Mouse (Mus musculus) T-helper 2 cell (primary cell): ENCODE measurements around the gene Dmc1.

Source experiments
- in situ Hi-C: fragments of 300-600 bp; cut with MboI, MseI; formaldehyde crosslinking; loops from one replicate; pipeline ENCODE4 v1.15.1; 2025; ENCODE audit warnings: high pct_unique_total_duplicates

The Dmc1 gene

DNA sequence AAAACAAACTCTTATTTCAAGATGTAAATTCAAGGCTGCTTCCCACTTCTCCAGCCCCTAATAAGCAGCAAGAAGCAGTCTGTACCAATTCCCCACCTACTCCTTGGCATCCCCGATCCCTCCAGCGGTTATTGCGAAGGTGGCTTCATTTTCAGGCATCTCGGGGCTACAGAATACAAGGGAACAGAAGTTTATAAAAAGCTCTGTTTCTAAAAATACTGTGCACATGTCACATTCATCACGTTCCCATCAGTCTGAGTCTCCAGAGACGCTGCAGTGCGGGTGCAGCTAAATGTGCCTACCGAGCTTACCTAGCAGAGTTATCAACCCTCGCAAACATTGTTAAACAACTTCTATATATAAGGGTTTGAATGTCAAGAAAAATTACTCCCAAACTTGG, 42.5 kb downstream of the Dmc1 start:
- in situ Hi-C loops, result no loop called here

GRCm38 (mm10) chr15:79559649-79560048, 45.3 kb downstream of the Dmc1 start:
- in situ Hi-C loops, result no loop called here

GRCm38 (mm10) chr15:79552566-79552965, 52.3 kb downstream of the Dmc1 start:
- in situ Hi-C loops, result no loop called here

DNA sequence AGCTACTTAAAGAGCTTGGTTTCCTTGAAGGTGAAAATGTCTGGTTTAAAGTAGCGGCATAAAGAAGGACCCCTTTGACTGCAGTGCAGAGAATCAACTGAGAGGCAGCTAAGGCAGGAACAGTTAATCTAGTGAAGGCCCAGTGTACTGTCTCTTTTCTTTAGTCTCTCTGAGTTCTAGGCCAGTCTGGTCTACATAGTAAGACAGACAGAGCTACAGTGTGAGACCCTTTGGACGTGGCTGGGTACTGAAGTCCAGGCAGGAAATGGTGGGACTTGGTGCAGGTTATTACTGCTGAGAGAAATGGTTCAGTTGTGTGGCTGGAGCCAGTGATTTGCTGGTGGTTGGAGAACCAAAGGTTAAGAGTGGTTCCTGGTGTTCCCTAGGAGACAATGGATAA, 56.7 kb downstream of the Dmc1 start:
- in situ Hi-C loops, result no loop called here

GRCm38 (mm10) chr15:79547289-79547820, 57.6 kb downstream of the Dmc1 start:
- in situ Hi-C loops, result no loop called here

DNA sequence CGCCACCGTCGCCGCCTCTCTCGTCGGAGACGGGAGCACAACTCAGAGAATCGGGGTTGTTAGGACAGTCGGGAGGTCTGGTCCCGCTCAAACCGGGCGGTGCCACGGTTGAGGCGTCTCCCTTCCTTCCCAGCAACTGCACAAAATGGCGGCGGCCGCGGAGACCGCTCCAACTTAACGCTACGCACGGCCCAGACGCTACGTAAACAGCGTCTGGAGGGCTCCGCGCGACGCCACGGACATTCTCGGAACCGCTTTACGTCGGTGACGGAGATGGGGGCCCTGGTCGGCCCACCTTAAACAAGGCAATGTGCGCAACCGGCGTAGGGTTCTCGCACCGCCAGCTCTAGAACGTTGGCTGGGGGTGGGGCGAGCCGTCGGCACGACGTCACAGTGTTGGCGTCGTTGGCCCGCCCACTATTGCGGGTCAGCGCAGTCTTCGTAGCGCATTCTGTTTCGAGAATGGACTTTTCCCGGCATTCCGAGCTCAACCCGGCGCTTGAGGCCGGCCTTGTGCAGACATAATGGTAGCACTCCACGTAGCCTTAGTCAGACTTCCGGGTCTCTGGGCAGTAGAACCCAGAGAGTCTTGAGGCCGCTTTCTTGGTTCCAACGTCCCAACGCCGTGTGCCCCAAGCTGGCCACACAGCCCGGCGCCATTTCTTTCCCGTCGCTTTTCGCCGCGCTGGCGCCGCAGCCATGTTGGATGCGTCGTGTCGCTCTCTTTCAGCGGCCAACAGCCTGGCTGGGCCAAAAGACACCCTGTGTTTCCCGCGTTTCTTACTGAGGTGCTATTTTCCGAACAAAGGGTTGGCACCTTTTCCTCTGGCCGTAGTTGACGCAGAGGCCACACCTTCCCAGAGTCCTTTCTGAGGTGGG, 58.3 kb downstream of the Dmc1 start, which contains the start of gene Ddx17:
Ddx17 (minus strand) TSS at position 332 of the 879 bp plus-strand sequence.
- in situ Hi-C loops, result no loop called here

- in situ Hi-C loops, result no loop called here
Measured at GRCm38 (mm10) chr15:79545921-79546399, 58.9 kb downstream of the Dmc1 start.

DNA sequence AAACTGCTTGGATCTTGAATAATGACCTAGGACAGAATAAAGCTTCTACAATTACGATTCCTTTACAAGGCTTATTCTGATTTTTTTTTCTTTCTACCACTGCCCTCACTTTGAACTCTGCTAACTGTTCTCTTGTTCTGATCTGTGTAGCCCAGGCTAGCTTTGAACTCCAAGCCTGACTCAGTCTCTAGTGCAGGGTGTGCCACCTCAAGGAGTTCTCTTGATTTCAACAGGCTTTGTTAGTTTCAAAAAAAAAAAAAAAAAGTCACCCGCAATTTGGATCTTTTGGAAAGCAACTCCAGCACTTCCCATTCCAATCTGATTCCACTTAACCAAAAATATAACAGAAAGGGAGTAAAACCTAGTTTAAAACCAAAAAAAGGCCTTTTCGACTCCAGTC, 59.4 kb downstream of the Dmc1 start:
- in situ Hi-C loops, result no loop called here

GRCm38 (mm10) chr15:79543968-79544367, 60.9 kb downstream of the Dmc1 start:
- in situ Hi-C loops, result no loop called here

DNA sequence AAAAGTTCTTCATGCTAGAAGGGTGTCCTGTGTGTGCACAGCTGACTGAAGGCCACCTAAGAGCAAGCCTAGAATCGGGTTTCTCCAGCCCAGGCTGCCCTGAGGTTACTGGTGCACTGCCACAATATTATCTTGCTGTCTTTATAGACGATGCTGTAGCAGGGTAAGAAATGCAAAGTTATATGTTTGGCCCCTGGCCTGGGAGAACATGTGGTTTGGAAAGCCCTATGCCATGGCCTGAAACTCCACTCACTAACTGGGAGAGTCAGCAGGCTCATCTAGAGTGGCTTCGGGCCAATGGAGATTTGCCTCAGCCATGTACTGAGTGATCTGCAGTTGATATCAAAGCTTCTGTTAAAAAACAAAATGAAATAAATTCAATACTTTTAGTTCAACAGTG, 71.1 kb downstream of the Dmc1 start:
- in situ Hi-C loops, result loop anchor here (10.0 kb wide), 1 partner anchor 711 kb away; no protein-coding TSS in a partner anchor

- in situ Hi-C loops, result loop anchor here (10.0 kb wide), 1 partner anchor 715 kb away; no protein-coding TSS in a partner anchor
Measured at GRCm38 (mm10) chr15:79529935-79530334, 75.0 kb downstream of the Dmc1 start.

DNA sequence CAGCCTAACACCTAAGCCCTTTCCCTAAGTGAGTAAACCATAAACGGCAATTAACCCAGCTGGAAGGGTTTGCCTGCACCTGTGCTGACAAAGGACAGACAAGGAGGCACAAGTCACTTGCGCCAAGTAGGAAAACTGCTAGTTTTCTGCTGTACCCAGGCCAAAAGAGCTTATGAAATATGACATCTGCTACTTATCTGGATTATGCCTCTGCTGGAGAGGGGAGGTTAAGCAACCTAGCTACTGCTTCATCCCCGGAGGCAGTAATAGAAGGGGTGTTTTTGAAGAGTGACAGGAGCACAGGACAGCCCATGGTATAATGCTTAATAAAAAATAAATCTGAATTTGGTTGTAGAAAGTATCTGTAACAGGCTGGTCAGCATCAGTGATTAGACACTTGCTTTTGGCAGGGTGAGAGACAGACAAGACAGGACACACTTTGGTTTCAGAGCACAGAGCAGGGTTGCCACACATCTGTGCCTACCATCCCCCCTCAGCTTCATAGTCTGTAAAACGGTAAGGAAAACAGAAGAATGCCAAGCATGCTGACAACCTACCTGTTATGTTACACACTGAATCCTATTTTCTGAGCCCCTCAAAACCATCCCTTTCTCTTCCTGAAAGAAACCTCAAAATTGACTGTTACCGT, 76.8 kb downstream of the Dmc1 start:
- in situ Hi-C loops, result no loop called here

GRCm38 (mm10) chr15:79527192-79527591, 77.7 kb downstream of the Dmc1 start:
- in situ Hi-C loops, result no loop called here

DNA sequence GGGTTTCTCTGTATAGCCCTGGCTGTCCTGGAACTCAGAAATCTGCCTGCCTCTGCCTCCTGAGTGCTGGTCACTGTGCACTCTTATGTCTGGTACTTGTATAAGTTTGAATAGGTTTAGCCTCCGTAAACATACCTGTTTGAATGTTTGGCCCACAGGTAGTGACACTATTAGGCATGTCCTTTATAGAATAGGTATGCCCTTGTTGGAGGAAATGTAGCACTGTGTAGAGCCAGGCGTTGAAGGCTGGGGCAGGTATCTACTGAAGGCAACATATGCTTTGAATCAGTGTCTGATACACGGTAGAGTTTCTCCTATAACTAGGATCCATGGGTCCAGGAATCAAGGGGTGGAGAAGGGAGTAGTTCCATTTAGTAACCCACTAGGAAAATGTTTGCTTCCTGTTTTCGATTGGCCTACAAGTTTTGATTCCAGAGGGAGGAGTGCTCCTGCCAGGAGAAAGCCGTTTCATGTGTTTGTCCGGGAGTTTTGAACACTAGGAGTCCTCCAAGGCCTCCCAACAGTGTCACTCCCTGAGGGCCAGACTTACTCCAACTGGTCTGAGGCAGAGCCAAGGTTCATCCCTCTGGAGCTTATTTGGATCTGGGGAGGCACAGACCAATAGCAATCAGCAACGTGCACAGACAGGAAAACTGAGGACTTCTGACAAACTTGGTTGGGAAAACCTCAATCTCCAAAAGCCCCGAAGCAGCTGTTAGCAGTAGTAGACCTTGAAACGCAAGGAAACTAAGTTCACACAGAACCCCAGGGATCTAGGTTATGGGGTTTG, 78.7 kb downstream of the Dmc1 start:
- in situ Hi-C loops, result no loop called here

DNA sequence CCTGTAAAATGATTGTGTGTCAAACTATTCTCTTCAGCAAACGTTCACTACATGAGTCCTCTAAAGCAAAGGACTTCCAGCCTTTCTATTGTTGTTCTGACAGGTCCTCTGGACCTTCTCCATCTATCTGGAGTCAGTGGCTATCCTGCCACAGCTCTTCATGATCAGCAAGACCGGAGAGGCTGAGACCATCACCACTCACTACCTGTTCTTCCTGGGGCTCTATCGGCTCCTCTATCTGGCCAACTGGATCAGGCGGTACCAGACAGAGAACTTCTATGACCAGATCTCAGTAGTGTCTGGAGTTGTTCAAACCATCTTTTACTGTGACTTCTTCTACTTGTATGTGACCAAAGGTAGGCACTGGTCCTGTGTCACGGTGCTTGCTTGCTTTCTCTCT, 79.3 kb downstream of the Dmc1 start:
- in situ Hi-C loops, result no loop called here

GRCm38 (mm10) chr15:79519400-79520220, 85.3 kb downstream of the Dmc1 start:
- in situ Hi-C loops, result loop anchor here (10.0 kb wide), 1 partner anchor 425 kb away; no protein-coding TSS in a partner anchor

- in situ Hi-C loops, result loop anchor here (10.0 kb wide), 1 partner anchor 424 kb away; no protein-coding TSS in a partner anchor
Measured at GRCm38 (mm10) chr15:79518571-79518970, 86.3 kb downstream of the Dmc1 start.

DNA sequence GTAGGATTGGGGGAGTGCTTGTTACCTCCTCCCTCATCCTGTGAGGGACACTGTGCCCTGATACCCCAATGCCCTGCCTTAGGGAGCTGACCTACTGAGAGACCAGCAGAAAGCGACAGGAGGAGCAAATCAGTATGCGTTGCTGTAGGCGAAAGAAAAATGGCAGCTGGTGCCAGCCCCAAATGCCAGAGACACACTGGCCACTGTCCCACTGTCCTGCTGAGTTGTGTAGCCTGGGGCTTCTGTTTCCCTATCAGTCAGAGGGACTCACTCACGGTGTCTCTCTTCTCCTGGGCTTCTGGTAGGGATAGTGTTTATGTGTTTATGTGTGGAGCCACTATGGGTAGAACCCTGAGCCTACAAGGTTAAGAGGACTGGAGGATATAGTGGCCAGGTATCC, 87.2 kb downstream of the Dmc1 start:
- in situ Hi-C loops, result loop anchor here (10.0 kb wide), 1 partner anchor 423 kb away; no protein-coding TSS in a partner anchor

GRCm38 (mm10) chr15:79516171-79517096, 88.5 kb downstream of the Dmc1 start, which contains the start of gene Kdelr3:
TSS of gene Kdelr3 (plus strand) at chr15:79516411.
- in situ Hi-C loops, result loop anchor here (10.0 kb wide), 1 partner anchor 422 kb away; no protein-coding TSS in a partner anchor
